Mouse (Mus musculus) olfactory bulb, adult 2 months (tissue): Measurements from ENCODE around the gene Nr1i2.

ENCODE experiments used
- CTCF ChIP-seq: fragments of 200-500 bp; IDR thresholded peaks from 2 replicates; pipeline ENCODE4 v1.5.1; 2012; ENCODE audit warnings: low read depth, mild to moderate bottlenecking, low read length, moderate library complexity; ENCODE audit not compliant: insufficient read depth
- POLR2A ChIP-seq: fragments of 200-500 bp; IDR thresholded peaks from 2 replicates; pipeline ENCODE4 v1.6.1; 2012; ENCODE audit warnings: mild to moderate bottlenecking, low read depth, low read length, moderate library complexity; ENCODE audit not compliant: insufficient read depth

DNA sequence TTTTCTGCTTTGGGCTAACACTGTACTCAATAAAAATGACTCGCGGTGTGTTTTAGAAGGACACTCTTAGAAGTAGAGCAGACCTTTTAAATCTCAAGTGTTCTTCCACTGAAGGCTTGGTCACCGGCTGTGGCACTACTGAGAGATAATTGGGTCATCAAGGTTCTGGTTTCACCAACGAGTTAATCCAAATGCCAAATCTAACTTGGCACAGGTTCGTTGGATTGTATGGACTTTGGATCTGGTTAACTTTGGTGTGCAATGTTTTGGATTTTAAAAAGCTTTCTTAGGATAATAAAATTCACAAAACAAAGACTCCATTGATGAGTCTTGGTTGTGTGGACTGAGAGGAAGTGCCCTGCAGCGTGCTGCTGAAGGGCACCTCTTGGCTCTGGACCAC is 3.8 kb upstream of the Nr1i2 start:
- no peak for TF ChIP-seq CTCF
- TF ChIP-seq POLR2A, result no peak
